Mouse (Mus musculus) liver, embryonic 14.5 days (tissue): ENCODE measurements at regions not wholly inside any gene's neighbourhood (a gene's known extent, or its start where the extent isn't known, plus 50 kb on each side); places are given as distances from the start of the nearest gene placed in this dataset.

Source experiments
- CTCF ChIP-seq: IDR thresholded peaks from 2 replicates; pipeline ENCODE4 v1.5.1; 2016; ENCODE audit warnings: antibody characterized with exemption, low read depth, control low read depth
- EP300 ChIP-seq: IDR thresholded peaks from 2 replicates; pipeline ENCODE4 v1.6.1; 2016; ENCODE audit warnings: antibody characterized with exemption, low read depth

GRCm38 (mm10) chr11:32931928-32932327 lies 107.5 kb upstream of the Smim23 start:
- TF ChIP-seq CTCF (no peak), EP300 (no peak)
